Mouse (Mus musculus): ENCODE results near the gene Samd8. TPM values are rescaled to one million over a fixed set of nuclear protein-coding genes. Genes with fewer than 3 reads are reported as not detected.
A peak's percentile ranks its signal among the peaks of the same experiment; 100 is the strongest.

The Samd8 gene
- polyA plus RNA-seq, 1 experiment from 2014 or later, result 13.1 TPM

- Histone ChIP-seq H3K9me3 (ENCODE audit: control insufficient read depth, low read length) (no peaks in the 10 kb centered on the region; the same call in 1 of the 2 replicates), H3K4me2 (no peak overlapping the region), H3K9ac (ENCODE audit: low read length) (no peak overlapping the region), H3K27ac (ENCODE audit: low read depth, low read length) (no peak overlapping the region), H3K4me1 (ENCODE audit: control insufficient read depth, insufficient read depth, low read length) (peaks cover 4% of the 10 kb centered on the region; the same call in 1 of the 2 replicates), H3K4me3 (ENCODE audit: low read depth, low read length) (no peak overlapping the region), H3K27me3 (ENCODE audit: control insufficient read depth, insufficient read depth, low read length) (no peaks in the 10 kb centered on the region), H3K36me3 (ENCODE audit: control insufficient read depth, insufficient read depth, low read length) (no peaks in the 10 kb centered on the region)
- no peak for ATAC-seq (ENCODE audit: low FRiP score)
- 61% methylated on average over 17 of the region's 17 CpGs for WGBS
- no peak for DNase-seq (ENCODE audit: low spot score, missing footprints)
These were observed 30.5 kb upstream of the Samd8 start for GRCm38 (mm10) chr14:21719646-21720383.

- DNase-seq (ENCODE audit: low spot score, missing footprints) (peak; percentile 51), ATAC-seq (ENCODE audit: low FRiP score) (no peak)
- Histone ChIP-seq H3K9me3 (ENCODE audit: control insufficient read depth, low read length) (no peaks in the 10 kb centered on the region; the same call in 1 of the 2 replicates), H3K4me1 (ENCODE audit: control insufficient read depth, insufficient read depth, low read length) (peaks cover 4% of the 10 kb centered on the region; the same call in 1 of the 2 replicates), H3K27ac (ENCODE audit: low read depth, low read length) (no peak overlapping the region), H3K4me2 (no peak overlapping the region), H3K27me3 (ENCODE audit: control insufficient read depth, insufficient read depth, low read length) (no peaks in the 10 kb centered on the region), H3K36me3 (ENCODE audit: control insufficient read depth, insufficient read depth, low read length) (no peaks in the 10 kb centered on the region), H3K4me3 (ENCODE audit: low read depth, low read length) (no peak overlapping the region), H3K9ac (ENCODE audit: low read length) (no peak overlapping the region)
- 83% methylated on average over 4 of the region's 4 CpGs for WGBS
These were observed 29.7 kb upstream of the Samd8 start for GRCm38 (mm10) chr14:21720430-21721205.

- DNase-seq (ENCODE audit: low spot score, missing footprints) (no peak), ATAC-seq (ENCODE audit: low FRiP score) (no peak)
- no peak overlapping the region for H3K4me3 ChIP-seq (ENCODE audit: low read depth, low read length)
- H3K9me3 ChIP-seq (ENCODE audit: control insufficient read depth, low read length), result no peaks in the 10 kb centered on the region; the same call in 1 of the 2 replicates
- H3K4me2 ChIP-seq, result no peak overlapping the region
- no peak overlapping the region for H3K27ac ChIP-seq (ENCODE audit: low read depth, low read length)
- no peaks in the 10 kb centered on the region for H3K27me3 ChIP-seq (ENCODE audit: control insufficient read depth, insufficient read depth, low read length)
- WGBS, result 45% methylated on average over 8 of the region's 8 CpGs
- H3K36me3 ChIP-seq (ENCODE audit: control insufficient read depth, insufficient read depth, low read length), result no peaks in the 10 kb centered on the region
- no peak overlapping the region for H3K9ac ChIP-seq (ENCODE audit: low read length)
- H3K4me1 ChIP-seq (ENCODE audit: control insufficient read depth, insufficient read depth, low read length), result peaks cover 4% of the 10 kb centered on the region; the same call in 1 of the 2 replicates
These were observed 28.2 kb upstream of the Samd8 start for GRCm38 (mm10) chr14:21722021-21722698.

GRCm38 (mm10) chr14:21729031-21729732 is 21.1 kb upstream of the Samd8 start:
- Histone ChIP-seq H3K9ac (ENCODE audit: low read length) (no peak overlapping the region), H3K4me2 (no peak overlapping the region), H3K4me3 (ENCODE audit: low read depth, low read length) (no peak overlapping the region), H3K9me3 (ENCODE audit: control insufficient read depth, low read length) (no peaks in the 10 kb centered on the region; the same call in 1 of the 2 replicates), H3K36me3 (ENCODE audit: control insufficient read depth, insufficient read depth, low read length) (no peaks in the 10 kb centered on the region), H3K27me3 (ENCODE audit: control insufficient read depth, insufficient read depth, low read length) (no peaks in the 10 kb centered on the region), H3K4me1 (ENCODE audit: control insufficient read depth, insufficient read depth, low read length) (no peaks in the 10 kb centered on the region), H3K27ac (ENCODE audit: low read depth, low read length) (no peak overlapping the region)
- 79% methylated on average over 6 of the region's 6 CpGs for WGBS
- ATAC-seq (ENCODE audit: low FRiP score) (no peak), DNase-seq (ENCODE audit: low spot score, missing footprints) (no peak)

GRCm38 (mm10) chr14:21729936-21730335 is 20.4 kb upstream of the Samd8 start:
- Histone ChIP-seq H3K4me1 (ENCODE audit: control insufficient read depth, insufficient read depth, low read length) (no peaks in the 10 kb centered on the region), H3K36me3 (ENCODE audit: control insufficient read depth, insufficient read depth, low read length) (no peaks in the 10 kb centered on the region), H3K9ac (ENCODE audit: low read length) (no peak overlapping the region), H3K27me3 (ENCODE audit: control insufficient read depth, insufficient read depth, low read length) (no peaks in the 10 kb centered on the region), H3K4me2 (no peak overlapping the region), H3K4me3 (ENCODE audit: low read depth, low read length) (no peak overlapping the region), H3K9me3 (ENCODE audit: control insufficient read depth, low read length) (no peaks in the 10 kb centered on the region; the same call in 1 of the 2 replicates), H3K27ac (ENCODE audit: low read depth, low read length) (no peak overlapping the region)
- DNase-seq (ENCODE audit: low spot score, missing footprints), result no peak
- 96% methylated on average over 4 of the region's 4 CpGs for WGBS
- ATAC-seq (ENCODE audit: low FRiP score), result no peak

GRCm38 (mm10) chr14:21733131-21733905 is 17.0 kb upstream of the Samd8 start:
- no peak for ATAC-seq (ENCODE audit: low FRiP score)

GRCm38 (mm10) chr14:21740345-21740744 is 10.0 kb upstream of the Samd8 start:
- WGBS, result 94% methylated on average over 7 of the region's 7 CpGs
- Histone ChIP-seq H3K36me3 (ENCODE audit: control insufficient read depth, insufficient read depth, low read length) (no peaks in the 10 kb centered on the region), H3K27me3 (ENCODE audit: control insufficient read depth, insufficient read depth, low read length) (no peaks in the 10 kb centered on the region), H3K9ac (ENCODE audit: low read length) (no peak overlapping the region), H3K4me3 (ENCODE audit: low read depth, low read length) (no peak overlapping the region), H3K4me1 (ENCODE audit: control insufficient read depth, insufficient read depth, low read length) (no peaks in the 10 kb centered on the region), H3K27ac (ENCODE audit: low read depth, low read length) (no peak overlapping the region), H3K9me3 (ENCODE audit: control insufficient read depth, low read length) (no peaks in the 10 kb centered on the region), H3K4me2 (no peak overlapping the region)
- ATAC-seq (ENCODE audit: low FRiP score), result no peak
- no peak for DNase-seq (ENCODE audit: low spot score, missing footprints)

More at GRCm38 (mm10) chr14:21733131-21733905, 17.0 kb upstream of the Samd8 start:
- DNase-seq (ENCODE audit: low spot score, missing footprints), result no peak
- Histone ChIP-seq H3K36me3 (ENCODE audit: control insufficient read depth, insufficient read depth, low read length) (no peaks in the 10 kb centered on the region), H3K4me3 (ENCODE audit: low read depth, low read length) (no peak overlapping the region), H3K27ac (ENCODE audit: low read depth, low read length) (no peak overlapping the region), H3K9me3 (ENCODE audit: control insufficient read depth, low read length) (no peaks in the 10 kb centered on the region; the same call in 1 of the 2 replicates), H3K4me1 (ENCODE audit: control insufficient read depth, insufficient read depth, low read length) (no peaks in the 10 kb centered on the region), H3K27me3 (ENCODE audit: control insufficient read depth, insufficient read depth, low read length) (no peaks in the 10 kb centered on the region), H3K9ac (ENCODE audit: low read length) (no peak overlapping the region), H3K4me2 (no peak overlapping the region)
- WGBS, result 90% methylated on average over 15 of the region's 15 CpGs

- no peak overlapping the region for H3K27ac ChIP-seq (ENCODE audit: low read depth, low read length)
- H3K4me1 ChIP-seq (ENCODE audit: control insufficient read depth, insufficient read depth, low read length), result no peaks in the 10 kb centered on the region
- no peaks in the 10 kb centered on the region for H3K36me3 ChIP-seq (ENCODE audit: control insufficient read depth, insufficient read depth, low read length)
- 92% methylated on average over 3 of the region's 3 CpGs for WGBS
- H3K9ac ChIP-seq (ENCODE audit: low read length), result no peak overlapping the region
- H3K9me3 ChIP-seq (ENCODE audit: control insufficient read depth, low read length), result no peaks in the 10 kb centered on the region
- ATAC-seq (ENCODE audit: low FRiP score) (no peak), DNase-seq (ENCODE audit: low spot score, missing footprints) (no peak)
- H3K4me3 ChIP-seq (ENCODE audit: low read depth, low read length), result no peak overlapping the region
- H3K27me3 ChIP-seq (ENCODE audit: control insufficient read depth, insufficient read depth, low read length), result no peaks in the 10 kb centered on the region
- no peak overlapping the region for H3K4me2 ChIP-seq
These were observed 9.0 kb upstream of the Samd8 start for GRCm38 (mm10) chr14:21741314-21741713.

All from midbrain, embryonic 11.5 days (tissue).